Mouse (Mus musculus): Measurements from ENCODE around the gene Otulin.

GRCm38 (mm10) chr15:27604558-27604957, 25.9 kb downstream of the Otulin start:
- TF ChIP-seq CTCF (IDR thresholded peaks at IDR 0.05; ENCODE audit: extremely low read depth, insufficient read depth, insufficient read length, insufficient replicate concordance) (no peak), POLR2A (IDR thresholded peaks at IDR 0.05; ENCODE audit: low read depth, low read length) (no peak)
